ENCODE assay signal across 8 mouse cellular contexts in genomic region chr1:119053872-119054354, GRCm38 (mm10). TPM values are rescaled to one million over a fixed set of nuclear protein-coding genes. Genes with fewer than 3 reads are reported as not detected.
A peak's percentile ranks its signal among the peaks of the same experiment; 100 is the strongest.
DNase-seq lines count a peak whose midpoint lies in the region; ATAC-seq and TF ChIP-seq lines count a peak whose summit lies in the region.

No protein-coding gene starts in this region.

- peak overlapping the region; percentile 59 for H3K4me3 ChIP-seq in lung, embryonic 14.5 days (ENCODE audit: low read depth, low read length)
- H3K4me3 ChIP-seq in midbrain, embryonic 16.5 days (ENCODE audit: low read depth, low read length), result peak overlapping the region; percentile 47

- ATAC-seq in lung, embryonic 14.5 days (ENCODE audit: insufficient read depth), result peak; percentile 4
- peak; percentile 33 for ATAC-seq in midbrain, embryonic 16.5 days
- ATAC-seq in CD4-positive, CD25-positive, alpha-beta regulatory T cell, adult 4 months, result no peak

- H3K9me3 ChIP-seq in lung, embryonic 14.5 days (ENCODE audit: low read depth, low read length), result no peaks in the 10 kb centered on the region
- H3K9me3 ChIP-seq in midbrain, embryonic 16.5 days (replicated peaks; ENCODE audit: control insufficient read depth, low read length, poor library complexity, severe bottlenecking), result no peaks in the 10 kb centered on the region

- peak overlapping the region; percentile 94 for H3K27ac ChIP-seq in lung, embryonic 14.5 days (ENCODE audit: low read depth)
- peak overlapping the region; percentile 51; the same call in 1 of the 2 replicates for H3K27ac ChIP-seq in midbrain, embryonic 16.5 days (ENCODE audit: low read length)

- no peak for TF ChIP-seq CTCF in lung, embryonic 14.5 days (IDR thresholded peaks at IDR 0.05; ENCODE audit: low read depth)

- H3K36me3 ChIP-seq in lung, embryonic 14.5 days (ENCODE audit: insufficient read depth), result no peaks in the 10 kb centered on the region
- no peaks in the 10 kb centered on the region for H3K36me3 ChIP-seq in midbrain, embryonic 16.5 days (ENCODE audit: control insufficient read depth, insufficient read depth, low read length)

- peaks cover 32% of the 10 kb centered on the region for H3K27me3 ChIP-seq in lung, embryonic 14.5 days (ENCODE audit: insufficient read depth, low read length)
- H3K27me3 ChIP-seq in midbrain, embryonic 16.5 days (ENCODE audit: control insufficient read depth, insufficient read depth, low read depth, low read length), result peaks cover 3% of the 10 kb centered on the region

- H3K9ac ChIP-seq in lung, embryonic 14.5 days, result peak overlapping the region; percentile 74
- H3K9ac ChIP-seq in midbrain, embryonic 16.5 days (ENCODE audit: low read depth, low read length), result peak overlapping the region; percentile 53

- whole genome bisulfite sequencing in lung, embryonic 14.5 days, result under 1% methylated on average over 25 of the region's 25 CpGs
- WGBS in midbrain, embryonic 16.5 days, result 0% methylated on average over 25 of the region's 25 CpGs

- peak overlapping the region; percentile 90 for H3K4me2 ChIP-seq in lung, embryonic 14.5 days
- peak overlapping the region; percentile 96 for H3K4me2 ChIP-seq in midbrain, embryonic 16.5 days (ENCODE audit: low read length)

- DNase-seq in lung, embryonic 14.5 days, result peak; percentile 71
- DNase-seq in lung, postnatal 25 days (ENCODE audit: low spot score), result no peak
- DNase-seq in embryo, embryonic 11 days, result peak; percentile 86
- peak; percentile 87 for DNase-seq in forelimb bud, embryonic 11.5 days (ENCODE audit: low read depth, low spot score)
- DNase-seq in kidney, postnatal 10 days, result peak; percentile 61
- DNase-seq in ovary, postnatal 14 days (ENCODE audit: low spot score), result no peak

- H3K4me1 ChIP-seq in lung, embryonic 14.5 days (ENCODE audit: insufficient read depth), result peaks cover 23% of the 10 kb centered on the region
- H3K4me1 ChIP-seq in midbrain, embryonic 16.5 days (ENCODE audit: control insufficient read depth, insufficient read depth, low read length), result peaks cover 29% of the 10 kb centered on the region

RNA-seq across cellular contexts. Expression of gene Gli2, which starts 0.5 kb away (rescaled TPM):
- 13.4 and 15.1 TPM in 2 replicates for polyA plus RNA-seq in lung, embryonic 14.5 days (2014; fragmentation: Nextera tagmentation; extraction: Ambion mirVana)
- 1.1 TPM in 2 replicates for polyA plus RNA-seq in midbrain, embryonic 16.5 days (2015; fragmentation: Nextera tagmentation; extraction: Ambion mirVana)
- polyA plus RNA-seq in CD4-positive, CD25-positive, alpha-beta regulatory T cell, adult 4 months (2017; shearing (Covaris generic)), result not detected

Comparison
In these comparisons a context has a peak if more than half of its experiments do, and no peak if none do; other contexts are left out.
1. DNase-seq: peak in lung, embryonic 14.5 days (single experiment), embryo, embryonic 11 days (single experiment), forelimb bud, embryonic 11.5 days (single experiment) and kidney, postnatal 10 days (single experiment); none in lung, postnatal 25 days (single experiment) and ovary, postnatal 14 days (single experiment).